Mouse (Mus musculus) neural tube, embryonic 15.5 days (tissue): ENCODE measurements around the gene Plcb1. TPM values are rescaled to one million over a fixed set of nuclear protein-coding genes. Genes with fewer than 3 reads are reported as not detected.

Experiments
- ATAC-seq: fragments of 200-750 bp; cut with Nextera tagmentation; 2 replicates; pipeline ENCODE4 v1.8.0; 2017; ENCODE audit warnings: mild to moderate bottlenecking, moderate TSS enrichment, moderate library complexity; ENCODE audit not compliant: low FRiP score
- H3K27ac ChIP-seq: fragments of 300-500 bp; sonication (generic); replicated peaks from 2 replicates; pipeline ENCODE4 v1.5.1; 2015; ENCODE audit warnings: mild to moderate bottlenecking, inconsistent platforms
- H3K27me3 ChIP-seq: fragments of 300-500 bp; sonication (generic); replicated peaks from 2 replicates; pipeline ENCODE4 v1.6.1; 2015; ENCODE audit warnings: inconsistent platforms
- H3K36me3 ChIP-seq: fragments of 300-500 bp; sonication (generic); 2 replicates; pipeline ENCODE4 v1.6.1; 2015; ENCODE audit warnings: inconsistent platforms
- H3K4me1 ChIP-seq: fragments of 300-500 bp; sonication (generic); 2 replicates; pipeline ENCODE4 v1.6.1; 2015; ENCODE audit warnings: inconsistent platforms
- H3K4me2 ChIP-seq: fragments of 300-500 bp; sonication (generic); 2 replicates; pipeline ENCODE4 v1.6.1; 2015; ENCODE audit warnings: inconsistent platforms, mild to moderate bottlenecking, moderate library complexity
- H3K4me3 ChIP-seq: fragments of 300-500 bp; sonication (generic); replicated peaks from 2 replicates; pipeline ENCODE4 v1.5.1; 2015; ENCODE audit warnings: mild to moderate bottlenecking, inconsistent platforms
- H3K9ac ChIP-seq: fragments of 300-500 bp; sonication (generic); replicated peaks from 2 replicates; pipeline ENCODE4 v1.6.1; 2015; ENCODE audit warnings: mild to moderate bottlenecking, inconsistent platforms
- H3K9me3 ChIP-seq: fragments of 300-500 bp; sonication (generic); replicated peaks from 2 replicates; pipeline ENCODE4 v1.6.1; 2016; ENCODE audit warnings: inconsistent platforms
- WGBS: fragments of 180-500 bp; shearing (Covaris S2); methylation state at CpG from one replicate; pipeline ENCODE4 v1.1.7; 2015; ENCODE audit warnings: mixed read lengths; 5-methylcytosine and 5-hydroxymethylcytosine counted together
- polyA plus RNA-seq: library from polyadenylated mRNA; unstranded; fragments of >200 nt; fragmentation: Nextera tagmentation; extraction: Ambion mirVana; gene quantifications from 2 replicates; pipeline ENCODE4 v1.2.1, GENCODE M21; 2015

Gene Plcb1
- polyA plus RNA-seq, 1 experiment from 2014 or later = 81.5 TPM

DNA sequence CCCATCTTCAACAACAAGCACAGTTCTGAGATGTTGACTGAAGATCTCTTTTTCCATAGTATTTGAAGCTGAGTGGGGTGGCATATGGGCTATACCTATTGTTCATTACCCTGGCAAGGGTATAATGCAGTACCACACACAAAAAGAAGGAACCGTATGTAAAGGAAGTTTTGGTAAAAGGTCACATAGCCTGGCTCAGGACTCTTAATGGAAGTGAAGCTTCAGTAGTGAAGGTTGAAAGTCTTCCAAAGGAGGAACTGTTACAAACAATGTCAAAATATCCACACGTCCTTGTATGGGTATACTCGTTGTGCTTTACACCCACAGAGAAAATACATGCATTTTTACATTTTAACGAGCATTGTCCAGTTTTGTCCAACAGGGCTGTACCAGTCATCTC lies 91.3 kb downstream of the Plcb1 start:
- Histone ChIP-seq H3K36me3 (no peaks in the 10 kb centered on the region), H3K4me3 (no peak overlapping the region), H3K4me2 (no peak overlapping the region), H3K27ac (no peak overlapping the region), H3K4me1 (0 out of 2 replicates have a peak, but pooled peaks cover 4% of the 10 kb centered on the region), H3K27me3 (no peaks in the 10 kb centered on the region), H3K9ac (no peak overlapping the region), H3K9me3 (no peaks in the 10 kb centered on the region)
- ATAC-seq = no peak
- 90% methylated on average over 4 of the region's 4 CpGs for WGBS

DNA sequence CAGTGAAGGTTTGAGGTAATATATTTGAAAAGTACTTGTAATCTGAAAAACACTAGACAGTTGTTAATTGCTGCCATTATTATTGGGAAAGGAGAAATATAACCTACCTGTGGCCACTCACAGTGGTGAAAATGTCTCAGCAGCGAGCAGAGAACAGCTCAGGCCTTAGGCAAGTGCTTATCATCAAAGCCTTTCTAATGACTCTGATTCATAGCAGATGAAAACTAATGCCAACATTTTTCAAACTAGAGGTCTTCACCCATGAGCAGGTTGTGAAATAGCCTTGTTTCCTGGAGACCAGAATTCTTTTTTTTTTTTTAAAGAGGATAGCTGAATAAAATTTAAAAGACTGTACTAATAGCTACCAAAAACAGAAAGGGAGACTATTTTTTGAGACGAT lies 105.3 kb downstream of the Plcb1 start:
- H3K4me1 ChIP-seq = no peaks in the 10 kb centered on the region
- no peaks in the 10 kb centered on the region for H3K9me3 ChIP-seq
- no peaks in the 10 kb centered on the region for H3K27me3 ChIP-seq
- no peaks in the 10 kb centered on the region for H3K36me3 ChIP-seq
- H3K27ac ChIP-seq = no peak overlapping the region
- WGBS = 70% methylated on average over 2 of the region's 2 CpGs
- no peak for ATAC-seq
- H3K9ac ChIP-seq = no peak overlapping the region
- H3K4me3 ChIP-seq = no peak overlapping the region
- H3K4me2 ChIP-seq = no peak overlapping the region

GRCm38 (mm10) chr2:134894776-134895175 lies 108.9 kb downstream of the Plcb1 start:
- no peak overlapping the region for H3K4me2 ChIP-seq
- no peaks in the 10 kb centered on the region for H3K27me3 ChIP-seq
- H3K9me3 ChIP-seq = no peaks in the 10 kb centered on the region
- no peak overlapping the region for H3K27ac ChIP-seq
- no peaks in the 10 kb centered on the region for H3K4me1 ChIP-seq
- WGBS = 95% methylated on average over 4 of the region's 4 CpGs
- no peak overlapping the region for H3K4me3 ChIP-seq
- no peak overlapping the region for H3K9ac ChIP-seq
- H3K36me3 ChIP-seq = no peaks in the 10 kb centered on the region
- no peak for ATAC-seq

DNA sequence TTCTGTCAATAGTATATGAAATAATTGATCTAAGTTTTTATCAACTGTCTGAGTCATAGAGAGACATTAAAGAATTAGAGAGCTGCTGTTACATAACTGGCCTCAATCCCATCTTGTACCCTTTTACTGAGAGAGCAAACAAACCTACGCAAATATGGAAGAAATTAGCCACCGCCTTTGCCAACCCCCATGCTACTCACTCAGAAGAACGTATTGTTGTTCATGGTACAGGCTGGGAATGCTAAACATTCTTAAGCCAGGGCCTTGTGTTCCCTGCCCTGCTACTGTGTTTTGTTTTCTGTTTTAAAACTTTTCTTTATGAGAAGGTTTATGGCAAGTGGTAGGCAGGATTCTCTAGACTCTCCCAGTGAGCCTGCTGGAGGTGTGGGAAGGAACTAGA lies 110.3 kb downstream of the Plcb1 start:
- WGBS = 87% methylated on average over 3 of the region's 3 CpGs
- Histone ChIP-seq H3K27ac (no peak overlapping the region), H3K9me3 (no peaks in the 10 kb centered on the region), H3K4me3 (no peak overlapping the region), H3K4me1 (no peaks in the 10 kb centered on the region), H3K27me3 (no peaks in the 10 kb centered on the region), H3K36me3 (no peaks in the 10 kb centered on the region), H3K9ac (no peak overlapping the region), H3K4me2 (no peak overlapping the region)
- ATAC-seq = no peak

DNA sequence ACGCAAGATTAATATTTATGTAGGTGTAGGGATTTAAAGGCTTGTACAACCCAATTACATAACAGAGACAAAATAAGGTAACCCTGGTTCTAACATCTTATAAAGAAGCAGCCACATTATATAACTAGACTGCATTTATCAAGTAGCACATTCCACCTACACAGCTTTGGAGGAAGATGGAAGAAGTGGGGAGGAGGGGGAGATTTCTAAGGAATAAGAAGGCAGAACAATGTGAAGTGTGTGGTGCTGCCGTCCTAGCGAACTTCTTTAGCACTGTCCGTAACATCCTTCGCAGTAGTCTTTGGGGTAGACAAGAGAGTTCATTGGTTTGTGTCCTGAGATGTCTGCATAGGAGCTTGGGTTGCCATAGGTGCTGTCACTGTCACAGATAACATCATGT lies 111.2 kb downstream of the Plcb1 start:
- Histone ChIP-seq H3K27me3 (no peaks in the 10 kb centered on the region), H3K9me3 (no peaks in the 10 kb centered on the region), H3K36me3 (no peaks in the 10 kb centered on the region), H3K4me3 (no peak overlapping the region), H3K27ac (no peak overlapping the region), H3K4me1 (no peaks in the 10 kb centered on the region), H3K4me2 (no peak overlapping the region), H3K9ac (no peak overlapping the region)
- WGBS = 91% methylated on average over 5 of the region's 5 CpGs
- no peak for ATAC-seq

DNA sequence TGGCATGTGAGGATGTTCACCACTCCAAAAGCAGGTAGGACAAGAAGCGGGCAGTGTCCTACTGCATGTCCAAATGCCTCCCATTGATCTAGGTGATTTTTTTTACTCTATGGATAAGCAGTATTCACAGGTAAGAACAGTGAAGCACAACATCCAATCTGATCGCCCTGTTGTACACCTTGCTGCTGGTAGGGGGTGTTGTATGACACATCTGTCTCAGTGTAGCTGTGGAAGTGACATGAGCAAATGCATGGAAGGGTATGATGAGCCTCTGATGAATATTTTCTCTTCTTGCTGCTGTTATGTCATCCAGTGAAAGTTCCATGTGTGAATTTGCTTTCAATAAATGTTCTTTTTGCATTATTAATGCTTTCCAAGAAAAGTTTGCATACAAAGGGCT lies 115.7 kb downstream of the Plcb1 start:
- H3K9me3 ChIP-seq = no peaks in the 10 kb centered on the region
- 90% methylated on average over 2 of the region's 2 CpGs for WGBS
- H3K27ac ChIP-seq = no peak overlapping the region
- no peaks in the 10 kb centered on the region for H3K4me1 ChIP-seq
- no peaks in the 10 kb centered on the region for H3K36me3 ChIP-seq
- no peaks in the 10 kb centered on the region for H3K27me3 ChIP-seq
- no peak overlapping the region for H3K4me3 ChIP-seq
- H3K4me2 ChIP-seq = no peak overlapping the region
- ATAC-seq = no peak
- no peak overlapping the region for H3K9ac ChIP-seq

GRCm38 (mm10) chr2:134910882-134911281 lies 125.0 kb downstream of the Plcb1 start:
- Histone ChIP-seq H3K4me1 (peaks cover 17% of the 10 kb centered on the region), H3K27ac (0 out of 2 replicates have a peak overlapping the region, but pooled peaks have one; percentile 23), H3K4me2 (no peak overlapping the region), H3K9me3 (no peaks in the 10 kb centered on the region), H3K9ac (no peak overlapping the region), H3K4me3 (no peak overlapping the region), H3K36me3 (no peaks in the 10 kb centered on the region), H3K27me3 (no peaks in the 10 kb centered on the region)
- 7% methylated on average over 1 of the region's 1 CpGs for WGBS
- peak; percentile 41; the same call in 1 of the 2 replicates for ATAC-seq

DNA sequence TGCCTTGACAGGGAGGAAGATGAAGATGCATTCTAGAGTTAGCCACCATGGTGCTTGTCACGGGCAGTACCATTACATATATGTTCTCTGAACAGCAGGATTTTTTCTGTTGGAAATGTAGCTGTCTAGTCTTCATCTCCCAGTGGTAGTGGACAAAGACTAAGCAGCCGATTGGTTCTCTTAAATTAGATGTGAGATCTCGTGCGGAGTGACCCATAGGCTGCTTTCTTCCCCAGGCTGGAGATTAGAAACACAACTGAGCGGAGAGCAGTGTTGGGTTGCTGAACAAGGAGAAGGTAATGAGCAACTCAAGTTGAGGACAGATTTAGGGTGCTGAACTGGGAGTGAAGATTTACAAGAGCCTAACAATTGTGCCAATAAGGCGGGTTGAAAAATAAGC lies 125.5 kb downstream of the Plcb1 start:
- H3K27ac ChIP-seq = no peak overlapping the region

GRCm38 (mm10) chr2:134912616-134913015 lies 126.7 kb downstream of the Plcb1 start:
- H3K4me2 ChIP-seq = no peak overlapping the region
- no peaks in the 10 kb centered on the region for H3K9me3 ChIP-seq
- H3K9ac ChIP-seq = no peak overlapping the region
- WGBS = 72% methylated on average over 2 of the region's 2 CpGs
- no peak overlapping the region for H3K4me3 ChIP-seq
- H3K36me3 ChIP-seq = no peaks in the 10 kb centered on the region
- H3K4me1 ChIP-seq = peaks cover 17% of the 10 kb centered on the region
- 0 out of 2 replicates have a peak overlapping the region, but pooled peaks have one; percentile 41 for H3K27ac ChIP-seq
- H3K27me3 ChIP-seq = no peaks in the 10 kb centered on the region
- ATAC-seq = no peak

More for the DNA sequence above, 125.5 kb downstream of the Plcb1 start:
- Histone ChIP-seq H3K27me3 (no peaks in the 10 kb centered on the region), H3K36me3 (no peaks in the 10 kb centered on the region), H3K9ac (no peak overlapping the region), H3K4me1 (peaks cover 17% of the 10 kb centered on the region), H3K4me3 (no peak overlapping the region), H3K9me3 (no peaks in the 10 kb centered on the region), H3K4me2 (no peak overlapping the region)
- WGBS = 63% methylated on average over 6 of the region's 6 CpGs
- ATAC-seq = no peak

DNA sequence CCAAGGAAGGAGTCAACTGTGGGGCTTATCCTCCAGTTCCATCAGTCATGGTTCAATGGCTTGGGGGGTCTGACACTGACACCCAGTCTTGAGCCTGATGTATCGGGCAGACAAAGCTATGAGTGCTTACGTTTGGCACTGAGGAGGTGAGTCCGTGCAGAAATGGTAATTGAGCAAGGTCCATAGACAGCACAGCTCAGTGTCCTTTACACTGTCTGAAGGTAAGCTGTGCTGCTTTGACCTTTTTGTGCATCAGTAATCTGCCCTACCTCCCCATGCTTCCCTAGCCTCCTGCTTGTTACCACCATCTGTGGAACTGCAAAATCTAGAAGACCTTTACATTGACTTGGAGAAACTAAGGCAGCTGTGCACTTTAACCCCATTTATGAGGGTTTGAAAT lies 127.7 kb downstream of the Plcb1 start:
- Histone ChIP-seq H3K36me3 (no peaks in the 10 kb centered on the region), H3K4me1 (peaks cover 17% of the 10 kb centered on the region), H3K27me3 (no peaks in the 10 kb centered on the region), H3K4me2 (no peak overlapping the region), H3K27ac (peak overlapping the region; percentile 41), H3K9me3 (no peaks in the 10 kb centered on the region), H3K4me3 (no peak overlapping the region), H3K9ac (no peak overlapping the region)
- no peak for ATAC-seq
- 70% methylated on average over 3 of the region's 3 CpGs for WGBS

DNA sequence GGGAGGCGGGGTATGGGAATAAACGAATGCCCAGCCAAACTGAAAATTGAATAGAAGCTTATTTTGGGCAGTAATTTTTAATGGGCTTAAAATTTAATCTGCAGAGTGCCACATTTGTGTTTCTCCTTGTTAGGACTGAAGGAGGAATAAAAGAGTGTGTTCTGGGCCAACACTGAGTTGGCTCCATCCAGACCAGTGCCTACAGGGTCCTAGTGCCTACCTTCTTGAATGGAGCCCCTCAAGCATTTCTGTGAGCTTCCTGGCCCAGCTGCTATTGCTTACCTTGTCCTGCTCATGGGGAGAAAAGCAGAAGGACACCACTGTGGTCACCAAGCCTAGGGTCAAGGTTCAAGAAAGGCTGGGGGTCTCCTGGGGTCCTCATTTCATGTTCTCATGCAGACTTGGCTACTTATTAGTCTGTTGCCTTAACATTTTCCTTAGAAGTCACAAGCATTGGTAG lies 128.3 kb downstream of the Plcb1 start:
- no peak overlapping the region for H3K27ac ChIP-seq
- H3K9ac ChIP-seq = no peak overlapping the region
- 89% methylated on average over 2 of the region's 2 CpGs for WGBS
- H3K4me2 ChIP-seq = no peak overlapping the region
- H3K27me3 ChIP-seq = no peaks in the 10 kb centered on the region
- no peaks in the 10 kb centered on the region for H3K36me3 ChIP-seq
- H3K9me3 ChIP-seq = no peaks in the 10 kb centered on the region
- no peak for ATAC-seq
- H3K4me1 ChIP-seq = peaks cover 17% of the 10 kb centered on the region
- no peak overlapping the region for H3K4me3 ChIP-seq

GRCm38 (mm10) chr2:134915035-134915434 lies 129.2 kb downstream of the Plcb1 start:
- no peak overlapping the region for H3K4me3 ChIP-seq
- H3K4me1 ChIP-seq = peaks cover 17% of the 10 kb centered on the region
- no peak for ATAC-seq
- H3K27ac ChIP-seq = no peak overlapping the region
- no peak overlapping the region for H3K4me2 ChIP-seq
- 89% methylated on average over 3 of the region's 3 CpGs for WGBS
- H3K36me3 ChIP-seq = no peaks in the 10 kb centered on the region
- H3K9ac ChIP-seq = no peak overlapping the region
- no peaks in the 10 kb centered on the region for H3K9me3 ChIP-seq
- H3K27me3 ChIP-seq = no peaks in the 10 kb centered on the region
